Mouse (Mus musculus): ENCODE data around the gene Chmp6. TPM values are rescaled to one million over a fixed set of nuclear protein-coding genes. Genes with fewer than 3 reads are reported as not detected.

Chmp6 gene
- polyA plus RNA-seq (2012; fragmentation: generic; extraction: Trizol) = 64.9 TPM
- long read RNA-seq, experiment 1, transcript Chmp6-201 (8 exons, 1,557 nt) = major isoform, 98 of 112 reads
- long read RNA-seq, experiment 1, partial matches to known transcripts = 2 of 112 reads
- long read RNA-seq, experiment 1, other reads (novel, unspliced or antisense) = 10 of 112 reads
- long read RNA-seq, experiment 2, transcript Chmp6-201 (8 exons, 1,557 nt) = major isoform, 330 of 350 reads
- long read RNA-seq, experiment 2, partial matches to known transcripts = 6 of 350 reads
- long read RNA-seq, experiment 2, other reads (novel, unspliced or antisense) = 14 of 350 reads

GRCm38 (mm10) chr11:119913291-119913934, at the start of gene Chmp6:
Gene Chmp6, plus strand, starts transcription at chr11:119913441.
- Histone ChIP-seq H3K79me3 (ENCODE audit: low read depth) (peaks cover 4% of the 10 kb centered on the region), H3ac (ENCODE audit: control insufficient read depth, insufficient read length, low read depth) (peak within 1 kb of the TSS; percentile 90), H3K79me2 (ENCODE audit: control insufficient read depth, insufficient read depth) (peaks cover 28% of the 10 kb centered on the region), H3K36me3 (ENCODE audit: control insufficient read depth, insufficient read depth) (peaks cover 22% of the 10 kb centered on the region), H3K4me3 (ENCODE audit: insufficient read depth, poor library complexity, severe bottlenecking) (peak within 1 kb of the TSS; percentile 93), H3K27me3 (ENCODE audit: control insufficient read depth, insufficient read depth, insufficient read length) (no peaks in the 10 kb centered on the region)
- TF ChIP-seq MAX (IDR thresholded peaks at IDR 0.05) (peak; percentile 80), FOSL1 (IDR thresholded peaks at IDR 0.05; ENCODE audit: insufficient read depth, low read length, poor library complexity, severe bottlenecking) (no peak), MYOG (IDR thresholded peaks at IDR 0.05; ENCODE audit: control insufficient read depth, extremely low read depth, insufficient read length) (no peak)

GRCm38 (mm10) chr11:119866837-119867236, 46.4 kb upstream of the Chmp6 start:
- Histone ChIP-seq H3ac (ENCODE audit: control insufficient read depth, insufficient read length, low read depth) (no peak overlapping the region), H3K79me3 (ENCODE audit: low read depth) (no peaks in the 10 kb centered on the region), H3K79me2 (ENCODE audit: control insufficient read depth, insufficient read depth) (no peaks in the 10 kb centered on the region), H3K36me3 (ENCODE audit: control insufficient read depth, insufficient read depth) (peaks cover 72% of the 10 kb centered on the region), H3K4me3 (ENCODE audit: insufficient read depth, poor library complexity, severe bottlenecking) (no peak overlapping the region), H3K27me3 (ENCODE audit: control insufficient read depth, insufficient read depth, insufficient read length) (no peaks in the 10 kb centered on the region)
- TF ChIP-seq MAX (IDR thresholded peaks at IDR 0.05) (no peak), FOSL1 (IDR thresholded peaks at IDR 0.05; ENCODE audit: insufficient read depth, low read length, poor library complexity, severe bottlenecking) (no peak), MYOG (IDR thresholded peaks at IDR 0.05; ENCODE audit: control insufficient read depth, extremely low read depth, insufficient read length) (no peak), MYOD1 (IDR thresholded peaks at IDR 0.05; ENCODE audit: control insufficient read depth, insufficient read length, low read depth) (no peak), USF1 (IDR thresholded peaks at IDR 0.05; ENCODE audit: low read depth) (no peak), CTCF (IDR thresholded peaks at IDR 0.05; ENCODE audit: control insufficient read depth, insufficient read depth, insufficient read length) (no peak), CEBPB (IDR thresholded peaks at IDR 0.05; ENCODE audit: low read depth) (no peak)

DNA sequence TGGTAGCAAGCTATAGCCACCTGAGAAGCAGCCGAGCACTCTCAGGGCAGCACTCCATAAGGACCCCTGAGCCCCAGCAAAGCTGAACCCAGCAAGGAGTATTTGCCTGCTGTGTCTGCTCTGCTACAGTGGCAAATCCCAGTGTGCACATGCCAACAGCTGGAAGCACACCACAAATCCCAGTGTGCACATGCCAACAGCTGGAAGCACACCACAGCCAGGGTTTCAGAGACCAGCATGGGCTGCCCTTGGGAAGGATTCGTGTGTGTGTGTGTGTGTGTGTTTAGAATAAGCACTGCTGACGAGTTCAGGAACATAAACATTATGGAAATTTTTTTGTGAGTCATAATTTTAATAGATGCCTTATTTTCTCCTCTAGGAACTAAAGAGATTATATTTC, 45.1 kb upstream of the Chmp6 start:
- Histone ChIP-seq H3K36me3 (ENCODE audit: control insufficient read depth, insufficient read depth) (peaks cover 75% of the 10 kb centered on the region), H3K79me2 (ENCODE audit: control insufficient read depth, insufficient read depth) (no peaks in the 10 kb centered on the region), H3ac (ENCODE audit: control insufficient read depth, insufficient read length, low read depth) (no peak overlapping the region), H3K4me3 (ENCODE audit: insufficient read depth, poor library complexity, severe bottlenecking) (no peak overlapping the region), H3K27me3 (ENCODE audit: control insufficient read depth, insufficient read depth, insufficient read length) (no peaks in the 10 kb centered on the region), H3K79me3 (ENCODE audit: low read depth) (no peaks in the 10 kb centered on the region)
- TF ChIP-seq CEBPB (IDR thresholded peaks at IDR 0.05; ENCODE audit: low read depth) (no peak), MYOD1 (IDR thresholded peaks at IDR 0.05; ENCODE audit: control insufficient read depth, insufficient read length, low read depth) (peak; percentile 85)

GRCm38 (mm10) chr11:119868556-119868955, 44.7 kb upstream of the Chmp6 start:
- no peak overlapping the region for H3ac ChIP-seq (ENCODE audit: control insufficient read depth, insufficient read length, low read depth)
- H3K79me3 ChIP-seq (ENCODE audit: low read depth) = no peaks in the 10 kb centered on the region
- TF ChIP-seq MYOG (IDR thresholded peaks at IDR 0.05; ENCODE audit: control insufficient read depth, extremely low read depth, insufficient read length) = no peak
- H3K4me3 ChIP-seq (ENCODE audit: insufficient read depth, poor library complexity, severe bottlenecking) = no peak overlapping the region
- H3K79me2 ChIP-seq (ENCODE audit: control insufficient read depth, insufficient read depth) = no peaks in the 10 kb centered on the region
- H3K36me3 ChIP-seq (ENCODE audit: control insufficient read depth, insufficient read depth) = peaks cover 79% of the 10 kb centered on the region
- no peaks in the 10 kb centered on the region for H3K27me3 ChIP-seq (ENCODE audit: control insufficient read depth, insufficient read depth, insufficient read length)

- Histone ChIP-seq H3K4me3 (ENCODE audit: insufficient read depth, poor library complexity, severe bottlenecking) (no peak overlapping the region), H3K79me2 (ENCODE audit: control insufficient read depth, insufficient read depth) (no peaks in the 10 kb centered on the region), H3ac (ENCODE audit: control insufficient read depth, insufficient read length, low read depth) (no peak overlapping the region), H3K79me3 (ENCODE audit: low read depth) (no peaks in the 10 kb centered on the region), H3K36me3 (ENCODE audit: control insufficient read depth, insufficient read depth) (peaks cover 87% of the 10 kb centered on the region), H3K27me3 (ENCODE audit: control insufficient read depth, insufficient read depth, insufficient read length) (no peaks in the 10 kb centered on the region)
- no peak for TF ChIP-seq MAX (IDR thresholded peaks at IDR 0.05)
- TF ChIP-seq FOSL1 (IDR thresholded peaks at IDR 0.05; ENCODE audit: insufficient read depth, low read length, poor library complexity, severe bottlenecking) = no peak
- no peak for TF ChIP-seq CEBPB (IDR thresholded peaks at IDR 0.05; ENCODE audit: low read depth)
- no peak for TF ChIP-seq MYOG (IDR thresholded peaks at IDR 0.05; ENCODE audit: control insufficient read depth, extremely low read depth, insufficient read length)
- TF ChIP-seq CTCF (IDR thresholded peaks at IDR 0.05; ENCODE audit: control insufficient read depth, insufficient read depth, insufficient read length) = no peak
- TF ChIP-seq MYOD1 (IDR thresholded peaks at IDR 0.05; ENCODE audit: control insufficient read depth, insufficient read length, low read depth) = no peak
- no peak for TF ChIP-seq USF1 (IDR thresholded peaks at IDR 0.05; ENCODE audit: low read depth)
Observed at GRCm38 (mm10) chr11:119871141-119871540, 42.1 kb upstream of the Chmp6 start.

- no peaks in the 10 kb centered on the region for H3K79me2 ChIP-seq (ENCODE audit: control insufficient read depth, insufficient read depth)
- no peaks in the 10 kb centered on the region for H3K79me3 ChIP-seq (ENCODE audit: low read depth)
- H3ac ChIP-seq (ENCODE audit: control insufficient read depth, insufficient read length, low read depth) = no peak overlapping the region
- H3K36me3 ChIP-seq (ENCODE audit: control insufficient read depth, insufficient read depth) = peaks cover 92% of the 10 kb centered on the region
- no peak overlapping the region for H3K4me3 ChIP-seq (ENCODE audit: insufficient read depth, poor library complexity, severe bottlenecking)
- H3K27me3 ChIP-seq (ENCODE audit: control insufficient read depth, insufficient read depth, insufficient read length) = no peaks in the 10 kb centered on the region
- TF ChIP-seq CTCF (IDR thresholded peaks at IDR 0.05; ENCODE audit: control insufficient read depth, insufficient read depth, insufficient read length) (no peak), MYOD1 (IDR thresholded peaks at IDR 0.05; ENCODE audit: control insufficient read depth, insufficient read length, low read depth) (no peak), CEBPB (IDR thresholded peaks at IDR 0.05; ENCODE audit: low read depth) (no peak), FOSL1 (IDR thresholded peaks at IDR 0.05; ENCODE audit: insufficient read depth, low read length, poor library complexity, severe bottlenecking) (no peak), MYOG (IDR thresholded peaks at IDR 0.05; ENCODE audit: control insufficient read depth, extremely low read depth, insufficient read length) (no peak), USF1 (IDR thresholded peaks at IDR 0.05; ENCODE audit: low read depth) (no peak), MAX (IDR thresholded peaks at IDR 0.05) (no peak)
Observed at GRCm38 (mm10) chr11:119873643-119874042, 39.6 kb upstream of the Chmp6 start.

Data from C2C12 (cell line).